Mouse (Mus musculus) Patski (cell line): ENCODE results near the gene Timm8a2. TPM values are rescaled to one million over a fixed set of nuclear protein-coding genes. Genes with fewer than 3 reads are reported as not detected.

Experiments
- ATAC-seq: fragments of 100-300 bp; one replicate; pipeline ENCODE4 v1.8.0; 2021
- CTCF ChIA-PET: fragments of 350-600 bp; sonication (Branson Sonifier 250); formaldehyde crosslinking; loops from one replicate; lab custom pipeline; 2022; ENCODE audit warnings: inconsistent platforms; lab: Charles Lee
- POLR2A ChIA-PET: fragments of 350-600 bp; sonication (Branson Sonifier 250); formaldehyde crosslinking; loops from one replicate; lab custom pipeline; 2022; ENCODE audit warnings: antibody characterized with exemption, inconsistent platforms; lab: Charles Lee
- DNase-seq: peaks from one replicate; pipeline ENCODE4 v3.0.0-alpha.2; 2011; ENCODE audit warnings: low read depth, low spot score
- H3K27me3 ChIP-seq: fragments of 371-371 bp; one replicate; pipeline ENCODE4 v1.5.1; 2021
- CTCF ChIP-seq: fragments of 100-300 bp; IDR thresholded peaks from one replicate; pipeline ENCODE4 v1.5.1; 2021
- in situ Hi-C: fragments of 300-500 bp; cut with MboI; formaldehyde crosslinking; loops from 3 replicates; pipeline ENCODE4 v1.11.1; 2018; ENCODE audit warnings: low pct_unique_long_range_greater_than_20kb, mixed read lengths
- polyA plus RNA-seq: library from polyadenylated mRNA; unstranded; gene quantifications from one replicate; pipeline ENCODE4 v1.2.3, GENCODE M21; 2021

The Timm8a2 gene
- polyA plus RNA-seq, 1 experiment from 2014 or later: not detected

GRCm38 (mm10) chr14:122032045-122032444 is 2.4 kb upstream of the Timm8a2 start:
- ATAC-seq (no peak), DNase-seq (no peak)
- ChIA-PET CTCF (no interaction called here), POLR2A (no interaction called here)
- no peak for TF ChIP-seq CTCF
- no peaks in the 10 kb centered on the region for H3K27me3 ChIP-seq
- in situ Hi-C loops: no loop called here

DNA sequence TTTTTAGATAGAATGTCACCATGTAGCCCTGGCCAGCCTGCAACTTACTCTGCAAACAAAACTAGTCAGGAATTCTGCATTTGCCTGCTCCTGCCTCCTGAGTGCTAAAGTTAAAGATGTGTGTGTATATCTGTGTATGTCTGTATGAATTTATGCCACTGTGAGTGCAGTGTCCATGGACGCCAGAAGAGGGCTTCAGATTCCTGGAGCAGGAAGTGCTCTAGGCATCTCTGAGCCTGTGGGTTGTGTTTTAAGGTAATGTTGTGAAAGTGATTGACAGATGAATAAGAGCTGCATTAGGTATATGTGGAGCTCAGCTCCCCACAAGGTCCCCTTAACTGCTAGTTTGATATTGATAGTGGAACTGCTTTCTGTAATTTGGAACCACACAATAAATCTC is 707 bp downstream of the Timm8a2 start:
- DNase-seq: no peak
- no peak for ATAC-seq
- ChIA-PET CTCF (no interaction called here), POLR2A (no interaction called here)
- no peaks in the 10 kb centered on the region for H3K27me3 ChIP-seq
- no peak for TF ChIP-seq CTCF
- in situ Hi-C loops: no loop called here

DNA sequence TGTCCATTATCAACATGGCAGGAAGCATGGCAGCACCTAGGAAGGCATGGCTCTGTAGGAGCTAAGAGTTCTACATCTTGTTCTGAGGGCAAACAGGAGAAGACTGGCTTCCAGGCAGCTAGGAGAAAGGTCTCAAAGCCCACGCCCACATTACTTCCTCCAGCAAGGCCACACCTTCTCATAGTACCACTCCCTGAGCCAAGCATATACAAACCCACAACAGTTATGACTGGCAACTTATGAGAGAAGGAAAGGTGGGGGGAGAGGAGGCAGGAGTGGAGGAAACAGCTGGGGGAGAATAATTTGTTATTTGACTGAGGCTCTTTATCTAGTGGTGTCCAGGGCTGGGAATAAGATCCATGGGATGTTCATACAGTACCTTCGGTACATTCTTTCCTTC is 1.4 kb downstream of the Timm8a2 start:
- POLR2A ChIA-PET: no interaction called here
- DNase-seq: no peak
- no peak for ATAC-seq
- in situ Hi-C loops: no loop called here
- no peaks in the 10 kb centered on the region for H3K27me3 ChIP-seq
- TF ChIP-seq CTCF: no peak
- CTCF ChIA-PET: no interaction called here

DNA sequence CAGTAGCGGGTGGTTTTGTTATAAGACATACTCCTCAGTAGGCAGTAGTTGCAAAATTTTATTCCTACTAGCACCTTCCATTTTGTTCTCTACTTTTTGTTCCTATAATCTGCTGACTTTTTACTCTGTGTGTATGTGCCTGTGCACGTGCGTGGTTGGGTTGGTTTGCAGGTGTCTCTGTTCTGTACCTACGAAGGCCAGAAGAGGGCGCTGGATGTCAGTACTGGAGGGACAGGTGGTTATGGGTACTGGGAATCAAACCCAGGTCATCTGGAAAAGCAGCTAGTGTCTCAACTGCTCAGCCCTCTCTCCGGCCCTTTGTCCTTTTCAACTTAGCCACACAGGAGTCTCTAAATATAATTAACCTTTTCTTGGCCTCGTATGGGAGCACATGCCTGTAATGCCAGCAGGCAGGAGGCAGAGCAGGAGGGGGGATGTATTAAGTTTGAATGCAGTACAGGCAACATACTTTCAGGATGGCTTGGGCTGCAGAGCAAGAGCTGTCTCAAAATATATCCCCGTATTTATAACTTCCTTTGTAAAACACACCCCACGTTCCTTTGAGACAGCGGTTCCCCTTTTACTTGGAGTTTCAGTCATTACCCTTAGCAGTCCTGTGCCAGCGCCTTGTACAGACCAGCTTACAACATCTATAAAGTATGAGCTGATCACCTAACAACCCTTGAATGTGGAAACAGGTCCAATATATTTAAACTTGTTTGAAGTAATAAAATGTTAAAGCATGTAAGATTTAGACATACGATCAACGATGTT is 4.6 kb downstream of the Timm8a2 start:
- H3K27me3 ChIP-seq: no peaks in the 10 kb centered on the region
- ATAC-seq (no peak), DNase-seq (no peak)
- POLR2A ChIA-PET: no interaction called here
- CTCF ChIA-PET: no interaction called here
- in situ Hi-C loops: no loop called here
- TF ChIP-seq CTCF: no peak

DNA sequence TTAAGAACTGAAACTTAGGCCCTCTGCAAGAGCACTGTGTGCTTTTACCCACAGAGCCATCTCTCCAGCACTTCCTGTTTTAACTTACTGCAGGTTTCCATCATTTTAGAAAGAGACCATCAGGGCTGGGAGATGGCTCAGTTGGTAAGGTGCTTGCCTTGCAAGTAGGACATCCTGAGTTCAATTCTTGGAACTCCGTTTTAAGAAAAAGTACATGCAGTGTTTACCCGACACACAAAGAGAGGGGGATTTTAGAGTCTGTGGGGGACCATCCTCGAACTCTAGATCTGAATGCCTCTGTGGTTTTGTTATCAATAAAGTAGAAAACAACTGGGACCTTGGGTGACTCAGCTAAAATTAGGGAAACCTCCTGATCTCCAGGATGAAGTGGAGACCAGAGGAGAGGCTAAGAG is 6.9 kb downstream of the Timm8a2 start:
- H3K27me3 ChIP-seq: no peaks in the 10 kb centered on the region
- ChIA-PET POLR2A (no interaction called here), CTCF (no interaction called here)
- no peak for DNase-seq
- no peak for ATAC-seq
- in situ Hi-C loops: no loop called here
- no peak for TF ChIP-seq CTCF

DNA sequence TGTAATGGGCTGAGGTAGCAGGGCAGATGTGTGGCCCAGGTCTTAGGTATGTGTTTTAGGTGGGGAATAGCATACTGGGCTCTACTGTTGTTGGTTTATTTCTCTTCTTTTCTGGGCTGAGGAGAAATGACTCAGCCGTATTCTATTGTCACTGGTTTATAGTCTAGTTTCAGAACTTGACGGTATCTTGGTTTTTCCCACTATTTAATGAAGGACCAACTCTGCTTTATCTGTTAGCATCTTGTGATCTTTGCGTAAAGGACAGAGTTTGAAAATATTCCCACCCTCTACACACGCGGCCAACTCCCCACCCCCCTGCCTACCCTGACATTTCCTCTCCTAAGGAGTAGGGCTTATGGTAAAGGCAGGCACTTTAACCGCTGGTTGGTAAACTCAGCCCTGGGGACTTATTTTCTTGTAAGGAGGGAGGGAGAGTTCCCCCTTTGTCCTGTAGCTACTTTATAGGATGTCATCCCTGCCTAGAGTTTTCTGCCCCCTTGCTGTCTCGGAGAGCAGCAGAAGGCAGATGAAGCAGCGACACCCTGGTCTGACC is 7.7 kb downstream of the Timm8a2 start:
- DNase-seq (no peak), ATAC-seq (no peak)
- no peak for TF ChIP-seq CTCF
- in situ Hi-C loops: no loop called here
- ChIA-PET POLR2A (no interaction called here), CTCF (no interaction called here)
- no peaks in the 10 kb centered on the region for H3K27me3 ChIP-seq

- TF ChIP-seq CTCF: no peak
- ATAC-seq (no peak), DNase-seq (no peak)
- CTCF ChIA-PET: no interaction called here
- in situ Hi-C loops: no loop called here
- no peaks in the 10 kb centered on the region for H3K27me3 ChIP-seq
- POLR2A ChIA-PET: interaction anchor here (0.6 kb wide), 1 partner anchor 1087 kb away, joined by 3 read pairs; no protein-coding TSS in a partner anchor
Observed at GRCm38 (mm10) chr14:122047784-122048183, 13.3 kb downstream of the Timm8a2 start.

- ChIA-PET CTCF (interaction anchor here (0.7 to 1.0 kb wide), 2 partner anchors 12 to 120 kb away, joined by 3 to 4 read pairs; no protein-coding TSS in a partner anchor), POLR2A (no interaction called here)
- no peak for ATAC-seq
- in situ Hi-C loops: no loop called here
- no peak for DNase-seq
- TF ChIP-seq CTCF: no peak
- H3K27me3 ChIP-seq: no peaks in the 10 kb centered on the region
Observed at GRCm38 (mm10) chr14:122048816-122049215, 14.3 kb downstream of the Timm8a2 start.

- DNase-seq (no peak), ATAC-seq (no peak)
- POLR2A ChIA-PET: no interaction called here
Observed at GRCm38 (mm10) chr14:122052896-122053635, 18.6 kb downstream of the Timm8a2 start.

GRCm38 (mm10) chr14:122056871-122057270 is 22.4 kb downstream of the Timm8a2 start:
- ChIA-PET POLR2A (no interaction called here), CTCF (interaction anchor here (1.4 kb wide), 1 partner anchor 128 kb away, joined by 3 read pairs; no protein-coding TSS in a partner anchor)
- DNase-seq: no peak
- no peak for TF ChIP-seq CTCF
- H3K27me3 ChIP-seq: no peaks in the 10 kb centered on the region
- in situ Hi-C loops: no loop called here
- no peak for ATAC-seq

More at GRCm38 (mm10) chr14:122052896-122053635, 18.6 kb downstream of the Timm8a2 start:
- H3K27me3 ChIP-seq: no peaks in the 10 kb centered on the region
- in situ Hi-C loops: no loop called here
- CTCF ChIA-PET: no interaction called here
- no peak for TF ChIP-seq CTCF

DNA sequence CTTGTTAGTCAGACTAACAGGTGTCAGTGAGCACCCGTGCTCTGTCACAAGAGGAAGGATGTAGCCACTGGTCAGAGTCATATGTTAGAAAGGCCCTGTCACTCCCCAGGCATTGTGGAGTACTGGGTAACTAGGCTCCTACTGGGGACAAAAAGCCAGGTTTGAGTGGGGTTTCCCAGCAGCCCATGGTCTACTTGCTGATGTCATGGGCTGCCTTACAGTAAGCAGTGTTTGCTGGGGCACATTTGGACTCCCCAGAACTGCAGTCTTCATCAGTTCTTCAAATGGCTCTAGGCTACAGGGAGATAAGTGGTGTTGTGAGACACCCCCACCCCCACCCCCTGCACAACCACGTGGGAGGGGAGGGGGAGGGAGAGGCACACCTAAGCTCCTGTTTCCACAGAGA is 23.5 kb downstream of the Timm8a2 start:
- in situ Hi-C loops: no loop called here
- CTCF ChIA-PET: no interaction called here
- no peak for ATAC-seq
- DNase-seq: no peak
- POLR2A ChIA-PET: no interaction called here
- no peaks in the 10 kb centered on the region for H3K27me3 ChIP-seq
- TF ChIP-seq CTCF: no peak
